Mouse (Mus musculus): Measurements from ENCODE around the gene Lhfp.

Lhfp gene

DNA sequence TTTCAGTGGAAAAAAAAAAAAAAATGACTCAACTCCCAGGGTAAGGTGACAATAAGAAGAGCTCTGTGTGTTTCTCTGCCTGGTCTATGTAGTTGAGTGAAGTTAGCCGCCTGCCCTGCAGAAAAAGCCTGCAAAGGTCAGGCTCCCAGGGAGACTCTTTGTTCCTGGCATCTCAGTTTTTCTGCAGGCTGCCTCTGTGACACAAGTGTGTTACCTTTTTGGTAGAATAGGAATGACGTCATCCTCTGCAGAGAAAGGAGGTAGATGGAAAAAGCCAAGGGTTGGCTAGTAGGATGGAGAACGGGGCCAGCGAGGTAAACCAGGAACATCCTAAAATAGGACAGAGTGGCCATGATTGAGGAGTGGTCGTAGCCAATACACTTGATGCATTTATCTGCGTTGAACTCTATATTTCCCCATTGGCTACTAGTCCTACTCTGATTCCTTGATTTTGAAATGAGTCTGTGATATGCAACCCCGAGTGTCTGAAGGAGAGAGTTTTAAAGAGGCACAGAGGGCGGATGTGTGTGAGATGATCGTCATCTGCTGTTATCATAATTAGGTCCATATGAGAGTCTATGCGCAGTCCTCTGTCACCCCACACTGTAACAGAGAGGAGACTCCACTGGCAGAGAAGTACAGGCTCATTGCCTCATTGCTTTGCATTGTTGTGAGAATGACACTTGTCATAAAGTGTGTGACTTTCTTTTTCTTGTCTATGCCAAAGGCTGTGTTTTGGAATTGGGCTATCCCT is 132.2 kb downstream of the Lhfp start:
- DNase-seq, result no peak

- no peak for DNase-seq
These were observed 138.6 kb downstream of the Lhfp start for GRCm38 (mm10) chr3:53179936-53180335.

- no peak for DNase-seq
These were observed 144.1 kb downstream of the Lhfp start for GRCm38 (mm10) chr3:53185439-53185838.

GRCm38 (mm10) chr3:53193441-53193840 is 152.1 kb downstream of the Lhfp start:
- no peak for DNase-seq

- DNase-seq, result no peak
These were observed 154.4 kb downstream of the Lhfp start for GRCm38 (mm10) chr3:53195666-53196107.

GRCm38 (mm10) chr3:53200175-53200574 is 158.8 kb downstream of the Lhfp start:
- no peak for DNase-seq

- DNase-seq, result no peak
These were observed 159.5 kb downstream of the Lhfp start for GRCm38 (mm10) chr3:53200853-53201252.

GRCm38 (mm10) chr3:53201670-53202069 is 160.3 kb downstream of the Lhfp start:
- DNase-seq, result no peak

DNA sequence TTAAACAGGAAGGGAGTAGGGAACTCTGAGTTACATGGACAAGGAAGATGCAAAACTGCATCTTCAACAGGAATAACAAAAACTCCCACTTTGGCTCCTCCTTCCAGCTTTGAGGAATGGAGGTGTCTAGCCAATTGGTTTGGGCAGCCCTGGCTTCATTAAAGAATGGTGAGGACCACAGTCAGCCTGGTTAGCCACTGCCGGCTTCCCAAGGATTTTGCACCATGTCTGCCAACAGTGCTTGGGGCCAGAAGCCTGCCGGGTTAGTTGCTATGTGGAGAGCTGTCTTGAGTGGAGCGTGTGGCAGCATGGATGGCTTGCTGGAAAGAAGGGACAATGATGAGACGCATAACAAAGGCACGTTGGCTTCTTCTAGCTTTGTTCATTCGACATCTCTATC is 160.9 kb downstream of the Lhfp start:
- DNase-seq, result no peak

GRCm38 (mm10) chr3:53202698-53203097 is 161.4 kb downstream of the Lhfp start:
- DNase-seq, result no peak

- no peak for DNase-seq
These were observed 162.3 kb downstream of the Lhfp start for GRCm38 (mm10) chr3:53203656-53204055.

- DNase-seq, result no peak
These were observed 163.1 kb downstream of the Lhfp start for GRCm38 (mm10) chr3:53204348-53204984.

DNA sequence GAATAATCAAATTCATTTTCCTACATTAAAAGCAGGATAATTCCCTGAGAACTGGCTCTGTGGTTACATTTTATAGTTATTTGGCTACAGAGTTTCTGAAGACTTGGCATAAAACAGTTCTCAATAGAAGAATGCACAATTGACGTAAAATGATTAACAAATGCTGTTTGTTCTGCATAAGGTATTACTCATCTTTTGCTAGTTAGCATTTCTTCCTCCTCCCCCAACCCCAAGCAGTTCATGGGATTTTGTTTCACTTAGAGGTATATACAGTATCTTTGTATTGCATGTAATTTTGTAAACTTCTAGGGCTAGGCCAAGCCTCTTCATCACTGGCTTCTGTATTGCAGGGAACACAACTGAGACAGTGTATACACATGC is 163.6 kb downstream of the Lhfp start:
- no peak for DNase-seq

DNA sequence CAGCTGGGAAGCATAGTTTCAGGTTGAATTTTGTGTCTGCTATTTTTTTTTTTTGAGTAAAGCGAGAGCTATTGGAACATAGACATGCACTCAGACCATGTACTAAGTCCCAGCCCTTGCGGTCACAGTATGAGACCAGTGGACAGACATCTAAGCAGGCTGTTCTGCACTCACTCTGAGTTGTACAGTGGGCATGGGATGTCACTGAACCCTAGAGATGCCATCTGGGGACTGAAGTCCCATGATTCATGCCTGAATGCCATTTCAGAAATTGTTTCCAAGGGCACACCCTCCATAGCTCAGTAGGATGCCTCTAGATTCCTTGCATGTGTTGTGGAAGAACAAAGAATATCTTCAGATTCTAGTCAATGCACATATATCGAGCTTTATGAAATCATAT is 164.4 kb downstream of the Lhfp start:
- no peak for DNase-seq

GRCm38 (mm10) chr3:53206509-53207224 is 165.3 kb downstream of the Lhfp start:
- DNase-seq, result no peak

DNA sequence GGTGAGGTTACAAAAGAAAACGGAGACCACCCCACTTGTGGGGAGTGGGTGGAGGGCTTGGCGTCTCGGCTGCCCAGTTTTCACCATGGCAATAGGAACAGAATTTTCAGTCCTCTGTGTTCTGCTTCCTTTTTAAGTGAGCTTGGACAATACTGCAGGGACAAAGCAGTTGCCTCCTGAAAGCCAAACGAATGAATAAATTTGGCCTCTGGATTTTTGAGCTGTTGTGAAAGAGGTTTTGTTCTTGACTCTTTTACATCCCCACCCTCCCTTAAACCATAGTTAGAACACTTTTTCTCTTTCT is 165.8 kb downstream of the Lhfp start:
- no peak for DNase-seq

DNA sequence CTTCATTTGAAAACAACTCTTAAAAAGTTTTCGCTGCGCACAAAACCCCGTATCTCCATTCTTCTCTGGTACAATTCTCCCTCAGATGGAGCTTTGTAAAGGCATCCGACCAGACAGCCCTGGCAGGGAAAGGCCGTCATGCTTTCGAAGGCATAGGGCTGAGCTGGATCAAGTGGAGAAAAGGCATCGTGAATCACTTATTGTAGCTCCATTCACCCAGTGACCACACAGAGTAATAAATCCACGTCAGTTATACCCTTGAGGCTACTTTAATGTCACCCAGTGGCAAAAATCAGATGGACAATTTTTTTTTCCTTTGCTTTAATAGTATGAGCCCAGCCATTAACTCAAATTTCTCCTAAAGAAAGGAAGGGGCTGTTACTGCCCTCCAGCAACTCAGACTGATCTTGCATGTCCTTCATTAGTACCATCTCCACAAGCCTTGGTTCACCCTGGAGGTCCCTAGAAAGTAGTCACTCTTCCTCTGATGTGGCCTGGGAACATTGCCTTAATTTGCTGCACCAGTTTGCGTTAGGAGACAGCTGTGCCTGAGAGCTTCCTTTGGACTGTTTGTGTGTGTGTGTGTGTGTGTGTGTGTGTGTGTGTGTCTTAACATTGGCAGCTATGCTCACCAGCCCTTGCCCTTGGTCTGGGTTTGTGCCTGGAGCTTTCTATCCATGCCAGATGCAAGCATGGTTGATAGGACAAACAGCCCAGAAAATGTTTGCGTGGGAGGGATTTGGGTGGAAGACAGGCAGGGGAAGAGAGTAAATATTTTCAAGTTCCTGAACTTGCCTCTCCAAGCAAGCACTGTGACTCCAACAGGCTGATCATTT is 169.6 kb downstream of the Lhfp start:
- DNase-seq, result no peak

GRCm38 (mm10) chr3:53212599-53212998 is 171.3 kb downstream of the Lhfp start:
- DNase-seq, result no peak

DNA sequence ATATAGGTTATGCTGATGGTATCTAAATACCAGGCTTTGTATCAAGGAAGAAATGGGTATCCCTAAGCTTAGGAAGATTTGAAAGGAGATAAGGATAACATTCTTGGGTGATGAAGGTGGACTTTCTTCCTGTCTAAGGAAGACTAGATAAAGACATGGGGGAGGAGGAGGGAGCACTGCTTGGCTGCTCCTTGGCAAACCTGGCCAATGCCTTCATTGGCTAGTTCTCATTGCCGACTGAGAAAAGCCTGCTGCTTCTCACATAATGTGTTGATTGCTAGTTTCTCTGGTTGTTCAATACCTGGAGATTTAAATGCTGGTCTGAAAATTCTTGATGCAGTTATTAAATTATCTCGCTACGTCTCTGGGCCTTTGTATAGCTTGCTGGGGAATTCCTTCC is 172.0 kb downstream of the Lhfp start:
- no peak for DNase-seq

DNA sequence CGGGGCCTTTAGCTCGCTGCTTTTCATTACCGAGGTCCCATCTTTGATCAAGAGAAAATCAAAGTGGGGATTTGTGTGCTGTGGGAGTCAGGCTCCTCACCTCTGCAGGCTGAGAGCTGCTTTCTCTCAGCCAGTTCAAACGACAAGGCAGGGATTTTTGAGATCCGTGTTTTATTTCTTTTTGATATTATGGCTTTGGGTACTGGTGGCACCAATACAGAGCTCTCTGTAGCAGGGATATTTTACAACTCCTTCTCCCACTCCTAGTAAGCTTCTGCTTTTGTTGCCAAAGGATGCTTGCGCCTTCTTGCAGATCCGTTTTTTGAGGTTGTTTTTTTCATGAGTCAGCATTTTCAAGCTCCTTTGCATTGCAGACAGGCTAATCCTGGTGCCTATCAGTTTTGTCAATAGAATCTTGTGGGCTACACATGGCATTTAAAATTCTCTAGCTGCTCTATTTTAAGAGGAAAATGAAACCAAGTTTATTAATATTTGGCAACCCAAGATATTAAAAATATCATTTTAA is 172.5 kb downstream of the Lhfp start:
- DNase-seq, result no peak

GRCm38 (mm10) chr3:53214386-53214785 is 173.1 kb downstream of the Lhfp start:
- no peak for DNase-seq

DNA sequence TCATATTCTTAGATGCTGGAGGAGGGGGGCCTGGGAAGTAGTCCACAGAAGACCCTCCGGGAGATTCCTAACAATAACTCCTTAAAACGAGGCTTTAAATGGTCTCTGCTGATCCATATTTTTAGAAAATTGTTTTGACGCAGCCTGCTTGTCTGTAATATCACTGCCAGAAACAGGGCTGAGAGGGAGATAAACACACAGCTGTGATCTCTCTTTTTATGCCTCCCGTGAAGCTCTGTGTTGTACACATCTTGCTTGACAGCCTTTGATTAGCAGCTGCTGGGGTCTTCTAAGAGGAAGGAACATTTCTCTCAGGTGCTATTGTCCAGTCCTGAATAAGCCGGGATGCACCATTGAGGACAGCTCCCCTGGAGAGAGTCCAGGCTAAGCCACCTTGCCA is 176.4 kb downstream of the Lhfp start:
- DNase-seq, result no peak

Data from thymus, postnatal 4 days (tissue).